Mouse (Mus musculus): ENCODE data around the gene Fdx1. TPM values are rescaled to one million over a fixed set of nuclear protein-coding genes. Genes with fewer than 3 reads are reported as not detected.
A peak's percentile ranks its signal among the peaks of the same experiment; 100 is the strongest.

Fdx1 gene
- total and polyA plus RNA-seq, 2 experiments from 2014 or later, result 56.1 to 183 TPM

DNA sequence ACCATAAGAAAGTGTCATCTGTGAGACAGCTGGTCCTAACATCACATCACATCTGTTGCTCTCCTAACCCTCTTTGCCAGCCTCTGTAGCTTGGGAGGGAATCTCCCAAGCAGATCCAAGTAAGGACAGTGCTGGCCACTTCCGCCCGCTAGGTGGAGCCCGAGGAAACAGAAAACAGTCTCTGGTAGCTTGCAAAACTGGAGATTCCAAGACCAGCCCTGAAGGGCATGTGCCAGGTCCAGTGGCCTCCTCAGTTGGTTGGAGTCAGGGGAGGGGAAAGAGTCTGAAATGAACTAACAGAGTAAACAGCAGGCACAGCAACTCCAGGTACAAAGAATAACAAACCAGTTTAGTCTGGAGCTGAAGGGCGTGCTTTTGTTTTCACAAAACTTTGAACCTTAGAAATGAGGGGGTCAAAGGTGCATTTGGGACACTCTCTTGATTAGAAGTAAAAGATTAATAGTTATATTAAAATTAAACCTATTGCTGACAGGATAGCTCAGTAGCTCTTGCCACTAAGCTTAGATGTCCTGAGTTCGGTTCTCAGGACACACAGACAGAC lies 14.2 kb upstream of the Fdx1 start:
- Histone ChIP-seq H3K27me3 (ENCODE audit: control insufficient read depth, insufficient read depth, low read length) (no peaks in the 10 kb centered on the region), H3K9me3 (replicated peaks; ENCODE audit: control insufficient read depth, low read length) (no peaks in the 10 kb centered on the region), H3K9ac (replicated peaks; ENCODE audit: low read depth, low read length) (no peak overlapping the region), H3K36me3 (replicated peaks; ENCODE audit: control insufficient read depth, insufficient read depth, low read length) (no peaks in the 10 kb centered on the region), H3K4me2 (ENCODE audit: low read depth, low read length) (no peak overlapping the region), H3K4me1 (ENCODE audit: control insufficient read depth, insufficient read depth) (0 out of 2 replicates have a peak, but pooled peaks cover 7% of the 10 kb centered on the region), H3K4me3 (ENCODE audit: low read depth, low read length) (no peak overlapping the region), H3K27ac (ENCODE audit: low read depth) (0 out of 2 replicates have a peak overlapping the region, but pooled peaks have one; percentile 25)
- peak; percentile 76 for DNase-seq (ENCODE audit: low spot score)
- peak; percentile 88 for ATAC-seq (ENCODE audit: insufficient read depth, low read depth)
- WGBS, result 38% methylated on average over 5 of the region's 5 CpGs
- TF ChIP-seq CTCF (IDR thresholded peaks at IDR 0.05; ENCODE audit: low read depth) (peak; percentile 88), EP300 (IDR thresholded peaks at IDR 0.05; ENCODE audit: low read depth) (no peak)

DNA sequence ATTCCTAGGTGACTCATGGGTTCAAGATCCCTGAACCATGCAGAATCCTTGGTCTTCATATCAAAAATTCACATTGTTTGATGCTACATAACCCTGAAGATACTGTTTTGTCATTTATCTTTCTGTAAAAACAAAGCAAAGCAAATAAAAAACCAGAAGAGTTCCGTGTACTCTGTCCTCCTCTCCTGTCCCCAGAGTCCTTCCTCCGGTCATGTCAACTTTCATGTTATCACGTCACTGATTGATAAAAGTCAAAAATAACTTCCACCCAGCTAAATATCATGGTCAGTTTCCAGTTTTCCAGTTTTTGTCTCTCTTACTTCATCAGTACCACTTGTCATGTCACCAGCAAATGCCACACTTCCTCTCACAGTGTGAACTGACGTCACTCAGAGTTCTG lies 11.5 kb upstream of the Fdx1 start:
- TF ChIP-seq CTCF (IDR thresholded peaks at IDR 0.05; ENCODE audit: low read depth) (no peak), EP300 (IDR thresholded peaks at IDR 0.05; ENCODE audit: low read depth) (no peak)
- no peak overlapping the region for H3K4me2 ChIP-seq (ENCODE audit: low read depth, low read length)
- H3K36me3 ChIP-seq (replicated peaks; ENCODE audit: control insufficient read depth, insufficient read depth, low read length), result no peaks in the 10 kb centered on the region
- no peak for ATAC-seq (ENCODE audit: insufficient read depth, low read depth)
- WGBS, result 16% methylated on average over 4 of the region's 4 CpGs
- 0 out of 2 replicates have a peak, but pooled peaks cover 7% of the 10 kb centered on the region for H3K4me1 ChIP-seq (ENCODE audit: control insufficient read depth, insufficient read depth)
- no peak for DNase-seq (ENCODE audit: low spot score)
- H3K4me3 ChIP-seq (ENCODE audit: low read depth, low read length), result no peak overlapping the region
- H3K9ac ChIP-seq (replicated peaks; ENCODE audit: low read depth, low read length), result no peak overlapping the region
- no peak overlapping the region for H3K27ac ChIP-seq (ENCODE audit: low read depth)
- H3K9me3 ChIP-seq (replicated peaks; ENCODE audit: control insufficient read depth, low read length), result no peaks in the 10 kb centered on the region
- H3K27me3 ChIP-seq (ENCODE audit: control insufficient read depth, insufficient read depth, low read length), result no peaks in the 10 kb centered on the region

DNA sequence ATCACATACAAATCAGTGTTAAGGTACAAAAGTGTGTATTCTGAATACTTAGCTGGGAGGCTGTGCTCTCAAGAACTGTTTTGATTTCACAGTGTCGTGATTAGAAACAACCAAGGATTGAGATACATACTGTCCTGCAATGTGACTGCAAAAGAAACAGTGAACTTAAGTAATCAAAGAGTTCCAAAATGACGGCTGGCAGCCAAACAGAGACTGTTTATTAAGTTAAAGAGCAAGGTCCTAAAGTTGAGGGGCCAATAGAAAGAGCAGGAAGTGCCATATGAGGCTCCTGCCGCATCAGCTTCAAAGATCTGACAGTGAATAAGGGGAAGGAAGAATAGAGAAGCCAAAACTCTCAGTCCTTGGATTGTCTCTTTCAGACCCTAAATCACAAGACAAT lies 10.5 kb upstream of the Fdx1 start:
- WGBS, result 59% methylated on average over 3 of the region's 3 CpGs
- no peaks in the 10 kb centered on the region for H3K9me3 ChIP-seq (replicated peaks; ENCODE audit: control insufficient read depth, low read length)
- TF ChIP-seq CTCF (IDR thresholded peaks at IDR 0.05; ENCODE audit: low read depth) (no peak), EP300 (IDR thresholded peaks at IDR 0.05; ENCODE audit: low read depth) (no peak)
- H3K27ac ChIP-seq (ENCODE audit: low read depth), result no peak overlapping the region
- H3K9ac ChIP-seq (replicated peaks; ENCODE audit: low read depth, low read length), result no peak overlapping the region
- no peak overlapping the region for H3K4me2 ChIP-seq (ENCODE audit: low read depth, low read length)
- H3K4me1 ChIP-seq (ENCODE audit: control insufficient read depth, insufficient read depth), result 0 out of 2 replicates have a peak, but pooled peaks cover 7% of the 10 kb centered on the region
- DNase-seq (ENCODE audit: low spot score) (no peak), ATAC-seq (ENCODE audit: insufficient read depth, low read depth) (no peak)
- no peaks in the 10 kb centered on the region for H3K36me3 ChIP-seq (replicated peaks; ENCODE audit: control insufficient read depth, insufficient read depth, low read length)
- H3K4me3 ChIP-seq (ENCODE audit: low read depth, low read length), result no peak overlapping the region
- no peaks in the 10 kb centered on the region for H3K27me3 ChIP-seq (ENCODE audit: control insufficient read depth, insufficient read depth, low read length)

DNA sequence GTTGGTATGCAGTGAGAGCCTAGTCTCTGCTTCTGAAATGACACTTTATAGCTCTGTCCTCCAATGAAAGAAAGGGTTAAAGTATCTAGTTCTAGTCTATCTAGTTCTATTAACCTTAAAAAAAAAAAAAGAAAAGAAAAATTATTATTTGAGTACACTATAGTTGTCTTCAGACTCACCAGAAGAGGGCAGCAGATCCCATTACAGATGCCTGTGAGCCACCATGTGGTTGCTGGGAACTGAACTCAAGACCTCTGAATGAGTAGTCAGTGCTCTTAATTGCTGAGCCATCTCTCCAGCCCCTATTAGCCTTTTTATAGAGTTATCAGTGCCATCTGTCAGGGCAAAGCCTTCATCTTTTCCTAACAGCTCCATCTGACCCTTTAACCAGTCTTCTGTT lies 3.0 kb upstream of the Fdx1 start:
- no peak overlapping the region for H3K4me3 ChIP-seq (ENCODE audit: low read depth, low read length)

DNA sequence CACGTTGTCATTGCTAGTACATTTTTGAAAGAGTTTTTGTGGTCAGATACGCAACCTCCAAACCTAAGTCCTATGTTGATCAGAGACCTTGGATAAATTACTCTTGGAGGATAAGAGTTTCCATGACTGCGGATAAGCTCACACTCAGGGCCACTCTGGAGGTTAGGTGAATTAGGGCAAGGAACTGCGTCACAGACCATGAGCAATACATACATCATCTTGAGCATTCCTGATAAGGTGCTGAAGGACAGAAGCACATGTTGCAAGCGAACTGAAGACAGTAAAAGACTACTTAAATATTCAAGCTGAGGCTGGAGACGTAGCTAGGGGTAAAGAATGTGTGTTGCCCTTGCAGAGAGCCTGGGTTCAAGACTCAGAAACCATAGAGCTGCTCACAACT lies 754 bp upstream of the Fdx1 start:
- Histone ChIP-seq H3K36me3 (replicated peaks; ENCODE audit: control insufficient read depth, insufficient read depth, low read length) (no peaks in the 10 kb centered on the region), H3K9ac (replicated peaks; ENCODE audit: low read depth, low read length) (no peak overlapping the region), H3K9me3 (replicated peaks; ENCODE audit: control insufficient read depth, low read length) (no peaks in the 10 kb centered on the region), H3K4me1 (ENCODE audit: control insufficient read depth, insufficient read depth) (peaks cover 9% of the 10 kb centered on the region; the same call in 1 of the 2 replicates), H3K4me3 (ENCODE audit: low read depth, low read length) (peak overlapping the region; percentile 97; the same call in 1 of the 2 replicates), H3K27me3 (ENCODE audit: control insufficient read depth, insufficient read depth, low read length) (no peaks in the 10 kb centered on the region), H3K4me2 (ENCODE audit: low read depth, low read length) (peak overlapping the region; percentile 89), H3K27ac (ENCODE audit: low read depth) (peak overlapping the region; percentile 95)
- WGBS, result 61% methylated on average over 6 of the region's 6 CpGs
- DNase-seq (ENCODE audit: low spot score) (no peak), ATAC-seq (ENCODE audit: insufficient read depth, low read depth) (no peak)
- TF ChIP-seq EP300 (IDR thresholded peaks at IDR 0.05; ENCODE audit: low read depth) (no peak), CTCF (IDR thresholded peaks at IDR 0.05; ENCODE audit: low read depth) (no peak)

More for the DNA sequence above, 3.0 kb upstream of the Fdx1 start:
- no peak overlapping the region for H3K27ac ChIP-seq (ENCODE audit: low read depth)
- no peaks in the 10 kb centered on the region for H3K36me3 ChIP-seq (replicated peaks; ENCODE audit: control insufficient read depth, insufficient read depth, low read length)
- H3K4me1 ChIP-seq (ENCODE audit: control insufficient read depth, insufficient read depth), result peaks cover under 1% of the 10 kb centered on the region; the same call in 1 of the 2 replicates
- H3K9me3 ChIP-seq (replicated peaks; ENCODE audit: control insufficient read depth, low read length), result no peaks in the 10 kb centered on the region
- no peak overlapping the region for H3K9ac ChIP-seq (replicated peaks; ENCODE audit: low read depth, low read length)
- TF ChIP-seq EP300 (IDR thresholded peaks at IDR 0.05; ENCODE audit: low read depth) (no peak), CTCF (IDR thresholded peaks at IDR 0.05; ENCODE audit: low read depth) (peak; percentile 13; the same call in 1 of the 2 replicates)
- no peaks in the 10 kb centered on the region for H3K27me3 ChIP-seq (ENCODE audit: control insufficient read depth, insufficient read depth, low read length)
- ATAC-seq (ENCODE audit: insufficient read depth, low read depth), result no peak
- no peak for DNase-seq (ENCODE audit: low spot score)
- H3K4me2 ChIP-seq (ENCODE audit: low read depth, low read length), result no peak overlapping the region
